Mouse (Mus musculus) embryo, embryonic 10.5 days (tissue): ENCODE measurements around the gene Eln.
A peak's percentile ranks its signal among the peaks of the same experiment; 100 is the strongest.

Experiments
- DNase-seq: peaks from one replicate; pipeline ENCODE4 v3.0.0-alpha.2; 2015; ENCODE audit warnings: low spot score

Eln gene

DNA sequence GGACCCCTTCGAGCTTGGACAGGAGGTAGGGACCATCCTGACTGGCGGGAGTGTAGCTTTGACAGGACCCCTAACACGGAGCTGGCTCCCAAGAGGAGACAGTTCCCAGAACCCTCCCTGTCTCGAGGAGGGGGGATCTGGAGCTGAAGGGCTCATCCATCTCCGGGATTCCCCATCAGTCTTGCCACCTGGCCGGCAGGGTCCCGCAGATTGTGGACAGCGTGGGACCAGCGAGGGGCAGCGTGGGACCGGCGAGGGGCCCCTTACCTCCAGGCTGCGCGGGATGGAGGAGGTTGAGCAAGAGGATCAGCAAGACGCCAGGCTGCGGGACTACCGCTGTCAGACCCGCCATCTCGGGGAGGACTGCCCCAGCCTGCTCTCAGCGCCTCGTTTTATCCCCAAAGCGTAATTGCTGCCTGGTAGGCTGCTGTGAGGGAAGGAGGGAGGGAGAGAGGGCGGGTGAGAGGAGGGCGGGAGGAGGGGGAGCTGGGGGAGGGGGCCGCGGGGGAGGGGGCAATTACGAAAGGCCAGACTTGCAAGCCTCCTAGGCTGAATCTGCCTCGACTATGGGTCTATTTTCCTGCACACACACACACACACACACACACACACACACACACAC lies at the start of gene Eln:
Gene Eln, minus strand, starts transcription at position 434 of the 622 bp plus-strand sequence.
- DNase-seq, result peak; percentile 54

DNA sequence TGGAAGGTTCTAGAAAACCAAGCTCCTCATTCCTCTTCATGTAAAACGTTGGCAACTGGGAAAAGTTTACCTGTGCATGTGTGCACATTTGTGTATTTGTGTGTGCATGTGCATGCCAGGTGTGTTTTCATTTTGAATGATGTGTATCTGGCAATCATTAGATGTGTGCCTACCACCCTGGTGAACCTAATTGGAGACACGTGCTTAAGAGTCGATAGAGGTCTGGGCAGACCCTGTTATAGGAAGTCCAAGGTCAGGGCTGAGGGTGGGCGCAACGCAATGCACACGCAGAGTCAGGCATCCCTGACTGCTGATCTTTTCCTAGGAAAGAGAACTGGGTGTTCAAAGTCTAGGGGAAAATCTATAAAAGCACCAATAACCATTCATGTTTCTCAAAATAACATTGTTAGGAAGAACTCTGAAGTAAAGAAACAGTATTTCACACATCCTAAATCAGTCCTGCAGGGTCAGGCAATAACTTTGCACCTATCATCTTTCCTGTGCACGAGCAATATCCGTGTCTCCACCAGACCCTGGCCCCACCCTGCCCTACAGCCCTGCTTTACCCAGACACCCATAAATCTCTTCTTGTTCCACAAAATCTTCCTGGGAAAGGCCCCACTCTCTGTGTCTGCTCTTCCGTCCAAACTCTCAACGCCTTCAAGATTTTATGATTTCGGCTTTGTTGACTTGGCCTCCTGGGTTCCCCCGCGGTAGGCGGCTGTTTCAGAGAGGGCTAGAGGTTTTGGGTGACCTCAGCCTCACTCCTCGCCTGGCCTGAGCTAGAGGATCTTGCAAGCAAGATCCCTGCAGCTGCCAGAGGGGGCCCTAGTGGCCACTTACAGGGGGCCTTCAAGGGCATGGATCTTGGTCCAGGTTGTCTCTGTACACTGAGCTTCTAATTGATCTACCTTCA lies 43.2 kb upstream of the Eln start:
- DNase-seq, result peak; percentile 24

DNA sequence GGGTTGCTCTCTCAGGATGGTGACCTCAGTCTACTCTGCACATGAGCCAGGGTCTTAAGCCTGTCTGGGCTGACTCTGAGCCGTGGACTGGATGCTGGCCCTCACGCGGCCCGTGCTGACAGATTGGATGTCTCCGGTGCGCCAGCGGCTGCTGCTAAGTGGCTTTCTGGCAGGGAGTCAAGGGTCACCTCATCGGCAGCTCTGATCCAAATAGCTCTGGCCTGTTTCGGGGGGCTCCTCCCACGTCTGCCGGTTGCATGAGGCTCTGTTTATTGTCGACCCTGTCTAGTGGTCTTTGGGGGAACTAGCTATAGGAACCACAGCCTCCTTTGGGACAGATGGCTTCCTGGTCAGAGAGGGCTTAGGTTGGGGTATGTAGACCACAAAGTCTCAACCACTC lies 41.1 kb upstream of the Eln start:
- DNase-seq, result peak; percentile 60

DNA sequence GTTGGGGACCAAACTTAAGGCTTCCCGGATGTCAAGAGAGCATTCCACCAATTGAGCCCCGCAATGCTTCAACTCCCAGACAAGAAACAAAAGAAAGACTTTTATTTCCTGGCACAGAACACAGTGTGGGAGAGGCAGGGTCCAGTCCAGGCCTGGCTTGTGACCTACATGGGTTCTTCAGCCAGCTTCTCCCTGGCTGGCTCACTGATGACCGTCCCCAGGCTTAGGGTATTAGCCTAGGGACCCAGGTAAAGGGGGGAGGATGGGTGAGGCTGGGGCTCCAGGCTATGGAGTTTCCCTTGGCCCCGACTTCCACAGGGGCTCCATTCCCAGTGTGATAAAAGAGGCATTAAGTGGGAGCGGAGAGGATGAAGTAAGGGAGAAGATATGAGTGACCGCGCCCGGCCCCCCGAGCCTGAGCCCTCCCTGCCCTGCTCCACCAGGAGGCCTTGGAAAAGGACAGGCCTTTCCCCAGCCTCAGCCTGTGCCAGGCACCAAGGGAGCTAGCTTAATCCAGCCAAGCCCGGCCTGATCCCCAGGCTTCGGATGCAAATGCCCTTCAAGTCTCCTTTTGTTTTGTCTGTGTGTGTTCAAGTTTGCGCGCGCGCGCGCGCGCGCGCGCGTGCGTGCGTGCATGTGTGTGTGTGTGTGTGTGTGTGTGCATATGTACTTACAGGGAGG lies 38.7 kb upstream of the Eln start:
- DNase-seq, result peak; percentile 29

DNA sequence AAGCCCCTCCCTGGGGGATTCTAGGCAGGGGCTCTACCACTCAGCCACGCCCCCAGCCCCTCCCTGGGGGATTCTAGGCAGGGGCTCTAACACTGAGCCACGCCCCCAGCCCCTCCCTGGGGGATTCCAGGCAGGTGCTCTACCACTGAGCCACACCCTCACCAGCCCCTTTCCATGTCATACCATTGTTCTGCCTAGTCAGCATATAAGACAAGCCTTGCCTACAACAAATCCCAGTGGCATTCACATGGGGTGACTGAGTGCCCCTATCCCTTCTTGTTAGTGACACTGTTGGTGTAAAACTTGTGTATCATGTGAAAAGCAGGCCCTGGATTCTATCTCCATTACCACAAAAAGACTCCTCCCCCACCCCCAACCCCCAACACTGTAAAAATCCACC lies 36.7 kb upstream of the Eln start:
- no peak for DNase-seq

DNA sequence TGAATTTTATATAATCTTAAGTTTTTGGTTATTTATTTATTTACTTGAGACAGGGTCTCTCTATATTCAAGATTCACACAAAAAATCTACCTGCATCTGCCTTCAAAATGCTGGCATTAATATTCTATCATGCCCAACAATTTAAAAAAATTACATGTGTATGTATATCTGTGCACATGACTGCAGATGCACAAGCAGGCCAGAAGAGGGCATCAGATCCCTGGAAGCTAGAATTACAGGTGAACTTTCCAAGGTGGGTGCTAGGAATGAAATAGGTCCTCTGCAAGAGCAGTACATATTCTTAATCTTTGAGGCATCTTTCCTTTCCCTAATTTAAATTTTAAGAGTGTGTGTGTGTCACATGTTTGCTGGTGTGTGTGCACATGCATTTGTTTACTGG lies 33.8 kb upstream of the Eln start:
- DNase-seq, result no peak

DNA sequence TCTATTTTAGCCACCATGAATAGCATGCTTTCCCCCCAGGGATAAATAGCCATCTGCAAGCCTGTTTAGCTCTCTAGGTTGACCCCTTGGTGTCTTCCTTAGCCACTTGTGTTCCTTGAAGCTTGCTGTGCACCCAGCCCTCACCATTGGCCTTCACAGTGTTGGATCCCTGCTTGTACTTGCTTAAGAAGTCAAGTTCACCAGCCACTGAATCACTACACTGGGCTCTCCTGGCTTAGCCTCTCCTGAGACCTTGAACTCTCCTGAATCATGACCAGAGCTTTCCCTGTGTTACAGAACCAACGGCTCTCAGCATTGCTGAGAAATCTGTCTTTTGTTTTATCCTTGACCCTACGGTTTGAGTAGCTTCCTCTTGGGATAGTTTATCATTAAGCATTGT lies 33.0 kb upstream of the Eln start:
- no peak for DNase-seq

DNA sequence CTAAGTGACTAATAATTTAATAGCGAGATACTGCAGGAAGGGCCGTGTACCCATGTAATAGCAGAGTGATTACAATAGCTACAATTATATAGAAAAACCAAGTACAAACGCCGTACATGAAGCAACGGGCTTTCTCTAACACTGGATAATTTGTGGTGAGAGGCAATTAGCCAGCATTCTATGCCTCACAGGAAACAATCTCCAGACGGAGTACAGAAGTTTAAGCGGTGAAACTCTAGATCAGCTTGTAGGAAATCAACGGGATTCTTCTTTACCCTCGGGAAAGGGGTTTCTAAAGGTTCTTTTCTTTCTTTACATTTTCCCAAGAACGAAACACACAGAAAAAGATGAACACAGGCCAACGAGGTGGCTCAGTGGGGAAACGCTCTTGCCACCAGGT lies 29.4 kb upstream of the Eln start:
- DNase-seq, result no peak

DNA sequence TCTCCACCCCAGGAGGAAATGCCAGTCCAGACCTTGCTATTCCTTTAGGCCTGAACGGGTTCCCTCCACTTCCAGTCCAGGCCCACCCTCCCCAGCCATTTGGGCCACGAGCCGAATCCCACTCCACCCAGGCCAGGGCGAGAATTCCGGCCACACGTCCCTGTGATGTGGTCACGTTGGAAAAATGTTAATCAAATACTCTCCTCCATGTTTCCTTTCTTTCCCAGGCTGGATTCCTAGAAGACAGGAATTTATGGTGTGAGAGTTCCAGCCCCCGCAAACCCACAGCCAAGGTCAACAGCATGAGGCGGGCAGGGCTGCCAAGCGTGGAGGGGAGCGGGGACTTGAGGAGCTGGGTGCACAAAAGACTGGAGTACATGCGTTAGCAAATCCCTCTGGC lies 25.4 kb upstream of the Eln start:
- no peak for DNase-seq

DNA sequence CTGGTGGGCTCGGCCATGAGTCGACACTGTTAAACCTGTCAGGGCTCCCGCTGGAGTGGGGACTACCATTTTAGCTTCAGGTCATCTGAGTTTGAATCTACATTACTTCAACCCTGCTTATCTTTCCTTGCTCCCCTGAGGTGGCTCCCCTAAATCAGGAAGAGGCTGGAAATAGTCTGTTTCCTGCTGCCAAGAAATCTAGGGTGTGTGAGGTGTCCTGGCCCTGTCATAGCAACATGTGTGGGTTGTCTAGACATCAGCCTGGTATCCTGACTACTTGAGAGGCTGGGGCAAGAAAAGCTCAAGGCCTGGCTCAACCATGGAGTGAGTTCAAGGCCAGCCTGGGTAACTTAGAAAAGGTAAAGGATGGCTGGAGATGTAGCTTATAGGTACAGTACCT lies 24.6 kb upstream of the Eln start:
- DNase-seq, result no peak

DNA sequence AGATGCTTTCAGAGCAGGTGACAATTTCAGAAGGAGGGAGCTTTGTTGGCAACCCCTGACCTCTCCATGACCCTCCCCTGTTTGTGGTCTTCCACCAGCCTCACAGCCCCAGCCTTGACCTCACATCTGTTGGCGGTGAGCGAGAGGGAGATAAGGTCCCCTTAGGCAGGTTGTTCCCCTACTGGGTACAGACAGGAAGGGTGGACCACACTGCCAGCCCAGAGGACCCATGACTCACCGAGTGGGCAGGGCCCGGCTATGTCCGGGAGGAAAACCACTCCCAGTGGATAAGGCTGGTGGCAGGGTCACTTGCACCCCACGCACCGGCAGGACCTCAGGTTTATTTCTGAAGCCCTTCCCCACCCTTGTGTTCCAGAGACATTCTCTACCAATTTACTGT lies 22.1 kb upstream of the Eln start:
- no peak for DNase-seq

DNA sequence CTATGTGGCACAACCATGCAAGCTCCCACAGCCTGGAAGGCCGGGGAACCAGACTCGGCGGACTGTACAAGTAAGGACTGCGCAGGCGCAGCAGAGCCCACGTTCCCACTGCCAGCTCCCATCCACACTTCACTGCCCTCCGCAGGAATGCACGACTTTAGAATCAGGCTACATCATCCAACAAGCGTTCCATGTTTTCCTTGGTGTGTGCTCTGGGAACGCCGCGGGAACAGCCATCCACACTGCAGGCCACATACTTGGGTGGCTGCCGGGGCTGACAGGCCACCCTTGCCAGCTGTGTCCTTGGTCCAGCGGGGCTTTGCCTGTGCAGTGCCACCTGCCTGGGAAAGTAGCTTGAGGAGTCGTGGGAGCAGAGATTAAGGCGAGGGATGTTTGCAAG lies 18.3 kb upstream of the Eln start:
- no peak for DNase-seq

DNA sequence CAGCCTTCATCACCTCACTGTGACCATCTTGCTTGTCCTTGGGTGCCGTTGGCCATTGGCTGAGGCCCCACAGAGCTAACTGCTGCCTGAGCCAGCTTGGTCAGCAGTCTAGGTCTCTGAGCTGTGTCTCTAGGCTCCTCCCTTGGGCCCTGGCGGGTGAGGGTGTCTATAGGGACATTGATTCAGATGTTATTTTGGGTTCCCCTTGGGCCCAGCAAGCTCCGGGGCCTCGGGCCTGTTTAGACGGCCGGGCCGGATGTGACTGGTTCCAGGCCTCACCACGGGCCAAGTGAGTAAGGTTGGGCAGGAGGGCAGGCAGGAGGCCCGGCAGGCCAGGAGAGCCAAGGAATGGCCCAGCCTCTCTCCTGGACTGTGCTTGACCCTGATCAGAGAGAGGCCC lies 16.2 kb upstream of the Eln start:
- DNase-seq, result no peak

DNA sequence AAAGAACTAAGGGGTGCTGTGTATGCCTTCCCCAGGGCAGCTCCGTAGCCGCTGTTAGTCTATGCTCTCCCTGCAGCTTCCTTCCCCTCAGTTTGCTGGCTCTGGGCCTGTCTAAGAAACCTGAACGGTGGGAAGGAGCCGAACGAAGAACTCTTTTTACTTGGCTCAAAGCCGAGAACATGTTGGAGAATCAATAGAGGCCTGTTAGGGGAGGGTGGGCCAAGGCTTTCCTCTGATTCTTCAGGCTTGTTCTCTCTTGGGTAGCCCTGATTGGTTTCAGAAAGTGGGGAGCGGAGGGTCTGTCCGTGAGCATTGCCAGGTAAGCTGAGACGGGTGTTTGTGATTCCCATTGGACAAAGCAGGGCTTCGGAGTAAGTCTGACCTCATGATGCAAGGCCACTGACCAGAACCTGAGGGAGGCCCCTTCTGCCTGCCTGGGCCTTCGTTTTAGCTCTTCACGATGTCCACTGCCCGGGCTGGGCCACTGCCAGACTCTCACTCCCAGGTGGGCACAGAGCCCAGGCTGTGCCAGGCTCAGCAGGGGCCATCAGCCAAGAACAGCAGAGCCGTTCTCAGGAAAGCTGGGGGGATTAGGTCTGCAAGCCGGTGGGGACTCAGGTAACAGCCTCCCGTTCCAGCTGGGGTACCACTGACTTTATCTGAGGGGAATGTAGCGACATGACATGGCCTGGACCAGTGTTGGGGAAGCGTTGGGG lies 14.4 kb upstream of the Eln start:
- DNase-seq, result no peak

DNA sequence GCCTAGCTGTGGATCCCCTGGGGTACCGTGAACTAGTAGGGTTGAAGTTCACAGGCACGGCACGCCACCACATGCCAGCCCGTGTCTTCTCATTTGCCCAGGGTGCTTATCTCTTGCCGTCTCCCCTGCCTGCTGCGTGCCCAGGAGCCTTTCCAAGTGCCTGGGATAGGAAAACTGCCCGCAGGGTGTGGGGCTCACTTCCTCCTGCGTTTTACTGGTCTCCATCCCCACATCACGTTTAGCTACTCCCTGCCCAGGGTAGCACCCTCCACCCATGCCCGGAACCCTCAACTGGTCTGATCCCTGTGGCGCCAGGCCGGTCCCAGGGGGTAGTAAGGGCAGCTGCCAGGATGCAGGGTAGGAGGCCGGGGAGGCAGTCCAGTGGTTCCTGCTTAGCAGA lies 8.9 kb upstream of the Eln start:
- DNase-seq, result no peak

DNA sequence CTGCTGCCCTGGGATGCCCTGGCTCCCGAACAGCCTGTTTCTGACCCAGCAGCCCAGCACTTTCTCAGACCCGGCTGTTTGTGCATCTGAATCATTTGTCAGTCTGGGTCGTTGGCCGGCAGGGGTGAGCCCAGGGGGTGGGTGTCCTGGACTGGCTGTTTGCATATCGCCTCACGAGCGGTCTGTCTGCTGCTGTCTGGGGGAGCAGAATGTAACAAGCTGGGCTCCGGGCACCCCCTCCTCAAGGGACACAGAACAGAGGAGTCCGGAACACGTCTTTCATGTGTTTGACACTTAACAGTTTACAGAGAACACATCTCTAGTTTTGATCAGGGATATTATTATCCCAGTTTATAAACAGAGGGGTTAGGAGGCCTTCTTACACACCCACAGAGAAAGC lies 7.0 kb upstream of the Eln start:
- no peak for DNase-seq

DNA sequence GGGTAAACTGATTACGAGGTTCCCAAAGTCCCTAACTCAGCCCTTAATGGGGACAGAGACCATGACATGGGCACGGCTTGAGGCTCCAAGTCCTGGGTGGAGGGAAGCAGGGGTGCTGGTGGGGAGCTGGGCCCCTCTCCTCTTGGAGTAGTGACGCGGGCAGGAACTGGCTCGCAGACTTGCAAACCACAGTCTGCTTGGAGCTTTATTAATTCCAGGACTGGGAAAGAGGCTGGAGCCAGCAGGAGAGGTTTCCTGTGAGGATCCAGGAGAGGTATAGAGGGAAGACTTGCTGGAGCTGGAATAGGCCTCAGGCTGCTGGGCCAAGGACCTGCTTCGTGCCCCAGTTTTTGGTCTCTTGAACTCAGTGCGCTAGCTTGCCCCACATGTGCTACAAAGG lies 3.3 kb upstream of the Eln start:
- DNase-seq, result no peak

DNA sequence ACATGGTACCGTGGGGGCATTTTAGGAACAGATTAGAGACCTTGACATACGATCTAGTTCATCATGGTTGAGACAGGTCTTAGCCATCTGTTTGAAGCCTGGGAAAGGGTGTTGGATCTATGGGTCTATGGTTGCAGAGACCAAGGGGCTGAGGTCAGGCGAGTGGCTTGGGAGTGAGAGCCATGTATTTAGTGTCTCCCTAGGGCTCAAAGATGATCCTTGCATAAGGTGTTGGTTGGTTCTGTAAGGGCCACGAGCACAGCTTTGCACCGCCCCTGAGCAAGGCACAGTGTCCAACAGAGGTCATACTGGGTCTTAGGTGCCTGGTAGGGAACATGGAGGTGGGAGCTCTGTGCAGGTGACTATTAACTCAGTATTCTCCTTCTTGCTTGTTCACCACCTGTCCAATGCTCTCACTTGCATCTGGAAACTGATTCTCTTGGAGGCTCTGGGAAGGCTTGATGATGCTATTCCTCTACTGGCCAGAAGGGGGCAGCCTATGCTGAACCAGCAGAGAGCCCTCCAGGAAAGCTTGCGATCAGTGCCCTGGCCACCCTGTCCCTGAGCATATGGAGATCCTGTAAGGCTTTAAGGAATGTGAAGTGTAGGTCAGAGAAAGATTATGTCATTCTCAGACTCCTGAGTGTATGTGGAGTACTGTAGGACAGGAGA lies 960 bp upstream of the Eln start:
- DNase-seq, result peak; percentile 82

DNA sequence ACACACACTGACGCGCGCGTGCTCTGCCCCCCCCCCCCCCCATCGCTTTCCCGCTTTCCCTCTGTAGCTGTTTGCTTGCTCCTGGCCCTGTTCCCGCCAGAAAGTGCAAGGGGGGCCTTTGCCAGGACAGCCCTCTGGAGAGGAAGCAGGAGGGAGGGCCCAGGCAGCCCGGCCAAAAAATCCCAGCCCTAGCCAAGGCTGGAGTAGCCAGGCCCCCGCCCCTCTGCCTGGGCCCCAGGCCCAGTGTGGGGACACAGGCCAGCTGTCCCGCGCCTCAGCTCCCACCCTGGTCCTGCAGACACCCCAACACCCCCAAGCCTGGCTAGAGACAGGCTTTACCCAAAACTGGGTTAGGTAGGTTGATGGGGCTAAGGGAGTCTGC lies 380 bp upstream of the Eln start:
- peak; percentile 31 for DNase-seq

DNA sequence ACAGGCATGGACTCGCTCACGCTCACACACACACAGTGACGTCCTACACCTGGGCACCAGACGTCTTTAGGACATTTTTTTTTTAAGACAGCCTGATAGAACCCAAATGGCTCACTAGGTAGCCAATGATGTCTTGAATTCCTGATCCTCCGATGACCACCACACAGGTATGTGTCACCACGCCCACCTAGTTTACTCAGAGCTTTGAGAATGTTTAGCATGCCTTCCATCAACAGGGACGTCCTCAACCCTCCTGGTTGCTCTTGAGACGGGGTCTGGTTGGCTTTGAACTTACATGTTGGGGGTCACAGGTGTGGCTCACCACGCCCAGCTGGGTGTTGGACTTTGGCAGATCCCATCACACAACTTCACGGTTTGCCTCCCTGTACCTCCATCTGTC lies 922 bp downstream of the Eln start:
- DNase-seq, result no peak

DNA sequence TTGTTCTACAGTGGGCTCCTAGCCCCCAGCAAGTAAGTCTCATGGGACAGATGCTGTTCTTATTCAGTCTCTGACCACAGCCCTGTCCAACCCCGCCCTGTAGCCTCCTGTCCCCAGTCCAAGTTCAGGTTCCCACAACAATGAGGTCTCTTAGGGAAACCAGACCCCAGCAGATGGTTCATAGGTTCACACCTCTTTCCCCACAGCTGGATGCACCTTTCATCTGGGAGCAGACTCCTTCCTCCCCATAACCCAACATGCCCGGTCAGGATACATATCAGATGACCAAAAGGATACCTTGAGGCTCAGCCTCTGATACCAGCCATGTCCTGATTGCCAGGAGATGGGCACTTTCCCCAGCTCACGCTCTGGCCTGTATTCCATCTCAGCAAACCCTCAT lies 1.3 kb downstream of the Eln start:
- no peak for DNase-seq

DNA sequence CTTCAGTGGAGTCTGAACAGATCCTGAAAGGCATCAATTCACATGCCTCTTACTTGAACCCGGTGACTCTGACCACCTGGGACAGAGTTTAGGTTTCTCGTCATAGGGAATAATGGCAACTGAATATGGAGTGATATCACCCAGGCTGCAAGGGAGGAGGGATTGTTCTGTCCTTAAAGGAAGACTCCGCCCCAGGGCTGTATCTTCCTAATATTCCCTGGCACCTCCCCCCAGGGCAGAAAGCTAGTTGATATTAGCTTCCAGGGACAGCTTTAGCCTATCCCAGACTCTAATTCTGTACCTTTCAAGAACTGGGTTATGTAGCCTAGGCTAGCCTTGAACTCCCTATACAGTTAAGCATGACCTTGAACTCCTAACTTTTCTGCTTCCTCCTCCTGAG lies 2.1 kb downstream of the Eln start:
- DNase-seq, result no peak
